Mouse (Mus musculus) bone marrow, adult 2 months (tissue): ENCODE results near the gene Hck. TPM values are rescaled to one million over a fixed set of nuclear protein-coding genes. Genes with fewer than 3 reads are reported as not detected.

ENCODE experiments used
- H3K27ac ChIP-seq: fragments of 200-500 bp; 2 replicates; pipeline ENCODE4 v1.5.1; 2012; ENCODE audit warnings: low read depth, mild to moderate bottlenecking, control low read depth, inconsistent platforms, low read length; ENCODE audit not compliant: control insufficient read depth, poor library complexity, insufficient read depth
- H3K4me1 ChIP-seq: fragments of 200-500 bp; 2 replicates; pipeline ENCODE4 v1.6.1; 2011; ENCODE audit warnings: low read length; ENCODE audit not compliant: control insufficient read depth, insufficient read depth
- H3K4me3 ChIP-seq: fragments of 200-500 bp; replicated peaks from 2 replicates; pipeline ENCODE3; 2011; ENCODE audit warnings: mild to moderate bottlenecking, low read depth, low read length, control low read depth; ENCODE audit not compliant: control insufficient read depth
- CTCF ChIP-seq: fragments of 200-500 bp; IDR thresholded peaks from 2 replicates; pipeline ENCODE4 v1.5.1; 2011; ENCODE audit warnings: low read length, control low read depth; ENCODE audit not compliant: control insufficient read depth, insufficient read depth
- POLR2A ChIP-seq: fragments of 200-500 bp; IDR thresholded peaks from 2 replicates; pipeline ENCODE4 v1.6.1; 2011; ENCODE audit warnings: low read depth, mild to moderate bottlenecking, control low read depth, low read length, borderline replicate concordance; ENCODE audit not compliant: control insufficient read depth
- WGBS: fragments of 180-500 bp; shearing (Covaris S2); methylation state at CpG from one replicate; pipeline ENCODE4 v1.1.7; 2018; 5-methylcytosine and 5-hydroxymethylcytosine counted together
- polyA plus RNA-seq: library from polyadenylated mRNA; stranded (reverse); fragments of >200 nt; gene quantifications from 2 replicates; pipeline ENCODE4 v1.2.4, GENCODE M21; 2011; ENCODE audit warnings: low replicate concordance; ENCODE audit not compliant: missing spikeins, insufficient read depth, insufficient read length

The Hck gene
- polyA plus RNA-seq, 1 experiment: 54.3 TPM

GRCm38 (mm10) chr2:153151026-153151425 lies 42.8 kb downstream of the Hck start:
- 85% methylated on average over 7 of the region's 7 CpGs for WGBS
- Histone ChIP-seq H3K4me1 (peaks cover 3% of the 10 kb centered on the region; the same call in 1 of the 2 replicates), H3K27ac (no peak overlapping the region), H3K4me3 (no peak overlapping the region)
- no peak for TF ChIP-seq POLR2A
- TF ChIP-seq CTCF: no peak

- Histone ChIP-seq H3K4me3 (no peak overlapping the region), H3K27ac (no peak overlapping the region), H3K4me1 (peaks cover 3% of the 10 kb centered on the region; the same call in 1 of the 2 replicates)
- TF ChIP-seq CTCF (no peak), POLR2A (no peak)
- WGBS: 10% methylated on average over 8 of the region's 8 CpGs
These were observed 43.8 kb downstream of the Hck start for GRCm38 (mm10) chr2:153151926-153152665.

GRCm38 (mm10) chr2:153153033-153153450 lies 44.8 kb downstream of the Hck start:
- 69% methylated on average over 4 of the region's 4 CpGs for WGBS
- TF ChIP-seq CTCF (no peak), POLR2A (no peak)

GRCm38 (mm10) chr2:153157270-153157669 lies 49.0 kb downstream of the Hck start:
- no peak for TF ChIP-seq POLR2A
- peak; percentile 51; the same call in 1 of the 2 replicates for TF ChIP-seq CTCF
- H3K4me3 ChIP-seq: no peak overlapping the region
- 61% methylated on average over 1 of the region's 3 CpGs for WGBS
- H3K27ac ChIP-seq: no peak overlapping the region
- peaks cover 2% of the 10 kb centered on the region for H3K4me1 ChIP-seq

More at GRCm38 (mm10) chr2:153153033-153153450, 44.8 kb downstream of the Hck start:
- no peak overlapping the region for H3K27ac ChIP-seq
- no peaks in the 10 kb centered on the region; the same call in 1 of the 2 replicates for H3K4me1 ChIP-seq
- H3K4me3 ChIP-seq: no peak overlapping the region

GRCm38 (mm10) chr2:153160133-153160532 lies 51.9 kb downstream of the Hck start:
- H3K4me3 ChIP-seq: no peak overlapping the region
- H3K4me1 ChIP-seq: peaks cover 4% of the 10 kb centered on the region
- WGBS: 76% methylated on average over 5 of the region's 5 CpGs

GRCm38 (mm10) chr2:153160844-153161683 lies 52.8 kb downstream of the Hck start, which contains the start of gene Tm9sf4:
TSS of gene Tm9sf4 (plus strand) at chr2:153161303.
- peak within 1 kb of the TSS; percentile 57 for H3K27ac ChIP-seq
- peak within 1 kb of the TSS; percentile 72 for H3K4me3 ChIP-seq
- H3K4me1 ChIP-seq: peaks cover 4% of the 10 kb centered on the region
- WGBS: 5% methylated on average over 34 of the region's 34 CpGs
- TF ChIP-seq CTCF (no peak), POLR2A (peak; percentile 54; the same call in 1 of the 2 replicates)

More at GRCm38 (mm10) chr2:153160133-153160532, 51.9 kb downstream of the Hck start:
- TF ChIP-seq CTCF (no peak), POLR2A (no peak)
- no peak overlapping the region for H3K27ac ChIP-seq

GRCm38 (mm10) chr2:153161684-153162080 lies 53.4 kb downstream of the Hck start:
- peak overlapping the region; percentile 72 for H3K4me3 ChIP-seq
- peaks cover 4% of the 10 kb centered on the region for H3K4me1 ChIP-seq
- H3K27ac ChIP-seq: peak overlapping the region; percentile 57
- under 1% methylated on average over 16 of the region's 16 CpGs for WGBS
- TF ChIP-seq CTCF (no peak), POLR2A (0 out of 2 replicates have a peak, but pooled peaks have one; percentile 25)

- no peak overlapping the region for H3K27ac ChIP-seq
- WGBS: 76% methylated on average over 6 of the region's 6 CpGs
- peaks cover 5% of the 10 kb centered on the region; the same call in 1 of the 2 replicates for H3K4me1 ChIP-seq
- no peak overlapping the region for H3K4me3 ChIP-seq
- TF ChIP-seq POLR2A (no peak), CTCF (no peak)
These were observed 58.9 kb downstream of the Hck start for GRCm38 (mm10) chr2:153167136-153167535.
